Mouse (Mus musculus) limb, embryonic 15.5 days (tissue): ENCODE results near the gene Ell. TPM values are rescaled to one million over a fixed set of nuclear protein-coding genes. Genes with fewer than 3 reads are reported as not detected.

Experiments used
- ATAC-seq: fragments of 200-750 bp; cut with Nextera tagmentation; 2 replicates; pipeline ENCODE4 v1.8.0; 2017; ENCODE audit warnings: low read depth, moderate TSS enrichment; ENCODE audit not compliant: insufficient number of reproducible peaks, low FRiP score, low TSS enrichment
- H3K27ac ChIP-seq: fragments of 300-500 bp; sonication (generic); 2 replicates; pipeline ENCODE4 v1.5.1; 2015; ENCODE audit warnings: moderate library complexity, mild to moderate bottlenecking, inconsistent platforms
- H3K27me3 ChIP-seq: fragments of 300-500 bp; sonication (generic); 2 replicates; pipeline ENCODE4 v1.6.1; 2015; ENCODE audit warnings: inconsistent platforms
- H3K36me3 ChIP-seq: fragments of 300-500 bp; sonication (generic); 2 replicates; pipeline ENCODE4 v1.6.1; 2015; ENCODE audit warnings: inconsistent platforms
- H3K4me1 ChIP-seq: fragments of 300-500 bp; sonication (generic); 2 replicates; pipeline ENCODE4 v1.6.1; 2015; ENCODE audit warnings: inconsistent platforms
- H3K4me2 ChIP-seq: fragments of 300-500 bp; sonication (generic); 2 replicates; pipeline ENCODE4 v1.6.1; 2015; ENCODE audit warnings: mild to moderate bottlenecking, inconsistent platforms
- H3K4me3 ChIP-seq: fragments of 300-500 bp; sonication (generic); 2 replicates; pipeline ENCODE4 v1.5.1; 2015; ENCODE audit warnings: mild to moderate bottlenecking, inconsistent platforms
- H3K9ac ChIP-seq: fragments of 300-500 bp; sonication (generic); 2 replicates; pipeline ENCODE4 v1.6.1; 2015; ENCODE audit warnings: inconsistent platforms
- H3K9me3 ChIP-seq: fragments of 300-500 bp; sonication (generic); 2 replicates; pipeline ENCODE4 v1.6.1; 2016; ENCODE audit warnings: inconsistent platforms
- WGBS: fragments of 180-500 bp; shearing (Covaris S2); methylation state at CpG from one replicate; pipeline ENCODE4 v1.1.7; 2015; 5-methylcytosine and 5-hydroxymethylcytosine counted together
- polyA plus RNA-seq: library from polyadenylated mRNA; unstranded; fragments of >200 nt; fragmentation: Nextera tagmentation; extraction: Ambion mirVana; gene quantifications from 2 replicates; pipeline ENCODE4 v1.2.1, GENCODE M21; 2015

Gene Ell
- polyA plus RNA-seq, 1 experiment from 2014 or later = 20.4 TPM

- WGBS = 79% methylated on average over 3 of the region's 3 CpGs
- Histone ChIP-seq H3K4me2 (no peak within 1 kb of the TSS), H3K36me3 (no peaks in the 10 kb centered on the region), H3K9ac (no peak within 1 kb of the TSS), H3K27me3 (peaks cover 6% of the 10 kb centered on the region; the same call in 1 of the 2 replicates), H3K4me3 (no peak within 1 kb of the TSS), H3K4me1 (peaks cover 19% of the 10 kb centered on the region), H3K27ac (no peak within 1 kb of the TSS), H3K9me3 (no peaks in the 10 kb centered on the region)
- ATAC-seq = no peak
These were observed 76.6 kb downstream of the Ell start, which contains the start of gene Lrrc25 for GRCm38 (mm10) chr8:70615894-70616293. Gene Lrrc25 (plus strand): TSS chr8:70616155.

GRCm38 (mm10) chr8:70616645-70617044 is 77.4 kb downstream of the Ell start:
- WGBS = 54% methylated on average over 11 of the region's 11 CpGs

GRCm38 (mm10) chr8:70617985-70618384 is 78.7 kb downstream of the Ell start:
- Histone ChIP-seq H3K4me2 (no peak overlapping the region), H3K27ac (no peak overlapping the region), H3K9ac (no peak overlapping the region), H3K4me3 (no peak overlapping the region), H3K36me3 (no peaks in the 10 kb centered on the region), H3K27me3 (peaks cover 8% of the 10 kb centered on the region; the same call in 1 of the 2 replicates), H3K4me1 (peaks cover 7% of the 10 kb centered on the region; the same call in 1 of the 2 replicates), H3K9me3 (no peaks in the 10 kb centered on the region)
- 70% methylated on average over 11 of the region's 11 CpGs for WGBS
- ATAC-seq = no peak

More at GRCm38 (mm10) chr8:70616645-70617044, 77.4 kb downstream of the Ell start:
- Histone ChIP-seq H3K36me3 (no peaks in the 10 kb centered on the region), H3K9me3 (no peaks in the 10 kb centered on the region), H3K4me2 (no peak overlapping the region), H3K27me3 (peaks cover 8% of the 10 kb centered on the region; the same call in 1 of the 2 replicates), H3K9ac (no peak overlapping the region), H3K4me1 (peaks cover 11% of the 10 kb centered on the region), H3K27ac (no peak overlapping the region), H3K4me3 (no peak overlapping the region)
- ATAC-seq = no peak

- Histone ChIP-seq H3K9me3 (no peaks in the 10 kb centered on the region), H3K27ac (no peak overlapping the region), H3K36me3 (no peaks in the 10 kb centered on the region), H3K4me1 (peaks cover 7% of the 10 kb centered on the region; the same call in 1 of the 2 replicates), H3K9ac (no peak overlapping the region), H3K4me3 (no peak overlapping the region), H3K4me2 (no peak overlapping the region), H3K27me3 (peaks cover 8% of the 10 kb centered on the region; the same call in 1 of the 2 replicates)
- no peak for ATAC-seq
- WGBS = 36% methylated on average over 9 of the region's 9 CpGs
These were observed 79.7 kb downstream of the Ell start for GRCm38 (mm10) chr8:70618888-70619334.

GRCm38 (mm10) chr8:70622220-70622619 is 83.0 kb downstream of the Ell start:
- H3K9ac ChIP-seq = no peak overlapping the region
- H3K9me3 ChIP-seq = no peaks in the 10 kb centered on the region
- H3K4me3 ChIP-seq = no peak overlapping the region
- no peaks in the 10 kb centered on the region for H3K36me3 ChIP-seq
- peaks cover 8% of the 10 kb centered on the region; the same call in 1 of the 2 replicates for H3K27me3 ChIP-seq
- H3K27ac ChIP-seq = no peak overlapping the region
- peaks cover 13% of the 10 kb centered on the region; the same call in 1 of the 2 replicates for H3K4me1 ChIP-seq
- 52% methylated on average over 3 of the region's 3 CpGs for WGBS
- no peak overlapping the region for H3K4me2 ChIP-seq
- no peak for ATAC-seq

GRCm38 (mm10) chr8:70625104-70625503 is 85.8 kb downstream of the Ell start:
- Histone ChIP-seq H3K27me3 (peaks cover 8% of the 10 kb centered on the region; the same call in 1 of the 2 replicates), H3K4me3 (no peak overlapping the region), H3K4me1 (peaks cover 12% of the 10 kb centered on the region), H3K36me3 (no peaks in the 10 kb centered on the region), H3K9ac (no peak overlapping the region), H3K9me3 (no peaks in the 10 kb centered on the region), H3K27ac (no peak overlapping the region), H3K4me2 (0 out of 2 replicates have a peak overlapping the region, but pooled peaks have one; percentile 8)
- WGBS = 11% methylated on average over 5 of the region's 5 CpGs
- ATAC-seq = no peak

- ATAC-seq = no peak
- no peaks in the 10 kb centered on the region for H3K36me3 ChIP-seq
- no peak overlapping the region for H3K27ac ChIP-seq
- H3K9me3 ChIP-seq = no peaks in the 10 kb centered on the region
- peaks cover 9% of the 10 kb centered on the region; the same call in 1 of the 2 replicates for H3K27me3 ChIP-seq
- H3K4me1 ChIP-seq = peaks cover 27% of the 10 kb centered on the region
- 87% methylated on average over 5 of the region's 5 CpGs for WGBS
- H3K4me3 ChIP-seq = no peak overlapping the region
- H3K4me2 ChIP-seq = no peak overlapping the region
- H3K9ac ChIP-seq = no peak overlapping the region
These were observed 87.8 kb downstream of the Ell start for GRCm38 (mm10) chr8:70627041-70627440.

- Histone ChIP-seq H3K9me3 (no peaks in the 10 kb centered on the region), H3K4me2 (peak overlapping the region; percentile 83), H3K27me3 (peaks cover 9% of the 10 kb centered on the region; the same call in 1 of the 2 replicates), H3K4me1 (peaks cover 30% of the 10 kb centered on the region), H3K9ac (no peak overlapping the region), H3K4me3 (peak overlapping the region; percentile 56), H3K27ac (no peak overlapping the region), H3K36me3 (no peaks in the 10 kb centered on the region)
- no peak for ATAC-seq
- WGBS = 46% methylated on average over 7 of the region's 7 CpGs
These were observed 89.8 kb downstream of the Ell start for GRCm38 (mm10) chr8:70628986-70629490.

GRCm38 (mm10) chr8:70629574-70630531 is 90.6 kb downstream of the Ell start:
- Histone ChIP-seq H3K27me3 (peaks cover 9% of the 10 kb centered on the region; the same call in 1 of the 2 replicates), H3K36me3 (no peaks in the 10 kb centered on the region), H3K27ac (peak overlapping the region; percentile 62), H3K9me3 (no peaks in the 10 kb centered on the region), H3K9ac (peak overlapping the region; percentile 27; the same call in 1 of the 2 replicates), H3K4me3 (peak overlapping the region; percentile 56), H3K4me2 (peak overlapping the region; percentile 83), H3K4me1 (peaks cover 35% of the 10 kb centered on the region)
- peak; percentile 74 for ATAC-seq
- under 1% methylated on average over 60 of the region's 60 CpGs for WGBS

GRCm38 (mm10) chr8:70630532-70631381 is 91.5 kb downstream of the Ell start:
- Histone ChIP-seq H3K9me3 (no peaks in the 10 kb centered on the region), H3K27me3 (peaks cover 9% of the 10 kb centered on the region; the same call in 1 of the 2 replicates), H3K4me3 (peak overlapping the region; percentile 56; the same call in 1 of the 2 replicates), H3K9ac (peak overlapping the region; percentile 27; the same call in 1 of the 2 replicates), H3K4me1 (peaks cover 29% of the 10 kb centered on the region), H3K27ac (0 out of 2 replicates have a peak overlapping the region, but pooled peaks have one; percentile 62), H3K4me2 (peak overlapping the region; percentile 83), H3K36me3 (no peaks in the 10 kb centered on the region)
- WGBS = 15% methylated on average over 22 of the region's 22 CpGs
- peak; percentile 52; the same call in 1 of the 2 replicates for ATAC-seq

GRCm38 (mm10) chr8:70631436-70631835 is 92.2 kb downstream of the Ell start:
- WGBS = 12% methylated on average over 24 of the region's 24 CpGs
- no peak overlapping the region for H3K4me3 ChIP-seq
- H3K36me3 ChIP-seq = no peaks in the 10 kb centered on the region
- no peak overlapping the region for H3K27ac ChIP-seq
- no peaks in the 10 kb centered on the region for H3K9me3 ChIP-seq
- peaks cover 29% of the 10 kb centered on the region for H3K4me1 ChIP-seq
- ATAC-seq = no peak
- H3K4me2 ChIP-seq = no peak overlapping the region
- H3K9ac ChIP-seq = no peak overlapping the region
- peaks cover 9% of the 10 kb centered on the region; the same call in 1 of the 2 replicates for H3K27me3 ChIP-seq
